Mouse (Mus musculus) MEL (cell line): ENCODE data around the gene Majin. TPM values are rescaled to one million over a fixed set of nuclear protein-coding genes. Genes with fewer than 3 reads are reported as not detected.

ENCODE experiments used
- DNase-seq: peaks from one replicate; pipeline ENCODE4 v3.0.0; 2011; ENCODE audit warnings: low read depth, low spot score
- H3K27ac ChIP-seq: 2 replicates; pipeline ENCODE4 v1.5.1; 2012; ENCODE audit warnings: low read depth, mild to moderate bottlenecking, control low read depth, low read length, moderate library complexity; ENCODE audit not compliant: control insufficient read depth
- H3K27me3 ChIP-seq, 2 experiments: fragments of 150-350 bp in 1 of 2; sonication (generic) in 1 of 2; 2 replicates each; pipeline ENCODE4 v1.6.1; 2012; ENCODE audit warnings: low read length in 2 of 2, mild to moderate bottlenecking in 2 of 2, improper control_type of control experiment in 1 of 2, moderate library complexity in 1 of 2; ENCODE audit not compliant: insufficient read depth in 2 of 2, control insufficient read depth in 1 of 2
- H3K36me3 ChIP-seq, 2 experiments: 2 replicates each; pipeline ENCODE4 v1.6.1; 2012 to 2014; ENCODE audit warnings: low read length in 2 of 2, improper control_type of control experiment in 1 of 2, inconsistent platforms in 1 of 2, mild to moderate bottlenecking in 1 of 2; ENCODE audit not compliant: insufficient read depth in 2 of 2, control insufficient read depth in 1 of 2
- H3K4me1 ChIP-seq, 2 experiments: fragments of 150-350 bp in 1 of 2; sonication (generic) in 1 of 2; 2 replicates each; pipeline ENCODE4 v1.6.1; 2012; ENCODE audit warnings: low read length in 2 of 2, improper control_type of control experiment in 1 of 2, mild to moderate bottlenecking in 1 of 2; ENCODE audit not compliant: insufficient read depth in 2 of 2, control insufficient read depth in 1 of 2
- H3K4me3 ChIP-seq, 2 experiments: fragments of 150-350 bp in 1 of 2; sonication (generic) in 1 of 2; 2 replicates each; pipeline ENCODE4 v1.5.1; 2012; ENCODE audit warnings: low read depth in 2 of 2, low read length in 2 of 2, mild to moderate bottlenecking in 2 of 2, moderate library complexity in 2 of 2, control low read depth in 1 of 2, improper control_type of control experiment in 1 of 2; ENCODE audit not compliant: control insufficient read depth in 1 of 2, insufficient read depth in 1 of 2
- H3K79me2 ChIP-seq: 2 replicates; pipeline ENCODE4 v1.6.1; 2012; ENCODE audit warnings: mild to moderate bottlenecking, low read length, moderate library complexity; ENCODE audit not compliant: control insufficient read depth, poor library complexity, insufficient read depth
- H3K9ac ChIP-seq: 2 replicates; pipeline ENCODE4 v1.6.1; 2012; ENCODE audit warnings: low read depth, mild to moderate bottlenecking, control low read depth, low read length, moderate library complexity; ENCODE audit not compliant: control insufficient read depth, poor library complexity, severe bottlenecking
- H3K9me3 ChIP-seq: fragments of 150-350 bp; sonication (generic); replicated peaks from 2 replicates; pipeline ENCODE4 v1.6.1; 2012; ENCODE audit warnings: mild to moderate bottlenecking, low read length, improper control_type of control experiment, moderate library complexity; ENCODE audit not compliant: insufficient read depth
- CTCF ChIP-seq, 3 experiments: IDR thresholded peaks in 2 of 3; conservative IDR thresholded peaks in 1 of 3; 2 replicates each; pipeline ENCODE4 v1.5.1; 2011 to 2012; ENCODE audit warnings: low read length in 3 of 3, low read depth in 2 of 3, mild to moderate bottlenecking in 2 of 3, improper control_type of control experiment in 1 of 3, inconsistent platforms in 1 of 3, mixed read lengths in 1 of 3, moderate library complexity in 1 of 3; ENCODE audit not compliant: control insufficient read depth in 1 of 3, insufficient read depth in 1 of 3, poor library complexity in 1 of 3, severe bottlenecking in 1 of 3
- ELF1 ChIP-seq: IDR thresholded peaks from 2 replicates; pipeline ENCODE4 v1.6.1; 2014; ENCODE audit warnings: low read depth, mild to moderate bottlenecking, inconsistent platforms, low read length, improper control_type of control experiment, moderate library complexity
- EP300 ChIP-seq, 2 experiments: IDR thresholded peaks; 2 replicates each; pipeline ENCODE4 v1.6.1; 2011; ENCODE audit warnings: improper control_type of control experiment in 2 of 2, low read length in 2 of 2, low read depth in 1 of 2, mild to moderate bottlenecking in 1 of 2
- ETS1 ChIP-seq: IDR thresholded peaks from 2 replicates; pipeline ENCODE4 v1.6.1; 2012; ENCODE audit warnings: low read depth, mild to moderate bottlenecking, inconsistent platforms, low read length, improper control_type of control experiment, moderate library complexity
- GABPA ChIP-seq: IDR thresholded peaks from 2 replicates; pipeline ENCODE4 v1.6.1; 2012; ENCODE audit warnings: low read depth, mild to moderate bottlenecking, inconsistent platforms, low read length, improper control_type of control experiment, moderate library complexity
- HCFC1 ChIP-seq: IDR thresholded peaks from 2 replicates; pipeline ENCODE4 v1.6.1; 2012; ENCODE audit warnings: low read depth, mild to moderate bottlenecking, inconsistent platforms, low read length, improper control_type of control experiment, moderate library complexity
- KAT2A ChIP-seq: conservative IDR thresholded peaks from 2 replicates; pipeline ENCODE4 v1.6.1; 2012; ENCODE audit warnings: low read depth, low read length, improper control_type of control experiment, inconsistent platforms
- MAFK ChIP-seq: IDR thresholded peaks from 2 replicates; pipeline ENCODE4 v1.6.1; 2011; ENCODE audit warnings: low read depth, mild to moderate bottlenecking, low read length, improper control_type of control experiment, borderline replicate concordance
- MAZ ChIP-seq: IDR thresholded peaks from 2 replicates; pipeline ENCODE4 v1.6.1; 2012; ENCODE audit warnings: low read depth, mild to moderate bottlenecking, inconsistent platforms, low read length, improper control_type of control experiment
- MYC ChIP-seq: IDR thresholded peaks from 2 replicates; pipeline ENCODE4 v1.6.1; 2011; ENCODE audit warnings: low read depth, mild to moderate bottlenecking, low read length, improper control_type of control experiment, moderate library complexity
- NELFE ChIP-seq: IDR thresholded peaks from 2 replicates; pipeline ENCODE4 v1.6.1; 2011; ENCODE audit warnings: low read depth, low read length, improper control_type of control experiment
- POLR2A ChIP-seq, 2 experiments: IDR thresholded peaks; 2 replicates each; pipeline ENCODE4 v1.6.1; 2011 to 2012; ENCODE audit warnings: low read length in 2 of 2, mild to moderate bottlenecking in 2 of 2, control low read depth in 1 of 2, improper control_type of control experiment in 1 of 2, low read depth in 1 of 2, moderate library complexity in 1 of 2; ENCODE audit not compliant: control insufficient read depth in 1 of 2, insufficient read depth in 1 of 2, poor library complexity in 1 of 2
- POLR2AphosphoS5 ChIP-seq: IDR thresholded peaks from 2 replicates; pipeline ENCODE4 v1.6.1; 2012; ENCODE audit warnings: low read depth, borderline replicate concordance, mild to moderate bottlenecking, inconsistent platforms, low read length, moderate library complexity, mixed read lengths
- RCOR1 ChIP-seq: IDR thresholded peaks from 2 replicates; pipeline ENCODE4 v1.6.1; 2012; ENCODE audit warnings: low read depth, mild to moderate bottlenecking, inconsistent platforms, low read length, improper control_type of control experiment
- SIN3A ChIP-seq: IDR thresholded peaks from 2 replicates; pipeline ENCODE4 v1.6.1; 2012; ENCODE audit warnings: low read length, improper control_type of control experiment, inconsistent platforms
- TAL1 ChIP-seq: IDR thresholded peaks from 2 replicates; pipeline ENCODE4 v1.6.1; 2012; ENCODE audit warnings: mild to moderate bottlenecking, inconsistent platforms, low read length, moderate library complexity, mixed read lengths
- TCF12 ChIP-seq: IDR thresholded peaks from 2 replicates; pipeline ENCODE4 v1.6.1; 2014; ENCODE audit warnings: low read depth, mild to moderate bottlenecking, inconsistent platforms, low read length, improper control_type of control experiment, moderate library complexity
- UBTF ChIP-seq: IDR thresholded peaks from 2 replicates; pipeline ENCODE4 v1.6.1; 2012; ENCODE audit warnings: low read depth, mild to moderate bottlenecking, inconsistent platforms, low read length, improper control_type of control experiment, moderate library complexity, borderline replicate concordance; ENCODE audit not compliant: insufficient read depth
- USF2 ChIP-seq, 2 experiments: IDR thresholded peaks; 2 replicates each; pipeline ENCODE4 v1.6.1; 2011 to 2012; ENCODE audit warnings: improper control_type of control experiment in 2 of 2, low read length in 2 of 2, borderline replicate concordance in 1 of 2, inconsistent platforms in 1 of 2, low read depth in 1 of 2, mild to moderate bottlenecking in 1 of 2; ENCODE audit not compliant: insufficient read depth in 1 of 2
- ZMIZ1 ChIP-seq: IDR thresholded peaks from 2 replicates; pipeline ENCODE4 v1.6.1; 2012; ENCODE audit warnings: low read depth, mild to moderate bottlenecking, inconsistent platforms, low read length, improper control_type of control experiment, moderate library complexity
- ZNF384 ChIP-seq: IDR thresholded peaks from 2 replicates; pipeline ENCODE4 v1.6.1; 2012; ENCODE audit warnings: low read depth, mild to moderate bottlenecking, inconsistent platforms, low read length, improper control_type of control experiment
- polyA plus RNA-seq, 2 experiments: library from polyadenylated mRNA; stranded (reverse) in 1 of 2; unstranded in 1 of 2; fragments of >175 nt in 1 of 2; fragments of >200 nt in 1 of 2; gene quantifications; 2 replicates each; pipeline versions ENCODE4 v1.2.1 to v1.2.4; 2012; ENCODE audit warnings: low replicate concordance in 2 of 2, low read depth in 1 of 2; ENCODE audit not compliant: insufficient read length in 2 of 2, insufficient read depth in 1 of 2, missing spikeins in 1 of 2
- total RNA-seq: library from RNA; depleted of rRNA; stranded (reverse); fragments of 300-350 nt; gene quantifications from 2 replicates; pipeline ENCODE4 v1.2.3, GENCODE M21; 2012

Majin gene
- total and polyA plus RNA-seq, 3 experiments = not detected

GRCm38 (mm10) chr19:6234337-6235083, 50.3 kb downstream of the Majin start:
- TF ChIP-seq EP300 (IDR thresholded peaks at IDR 0.05; ENCODE audit: low read depth in 1 of 2, low read length in 2 of 2) (peak in 1 of 2 experiments; percentile 33; a peak in 1 of 4 replicates), TAL1 (peak; percentile 53), GABPA (no peak), TCF12 (0 out of 2 replicates have a peak, but pooled peaks have one; percentile 11), ETS1 (peak; percentile 29; the same call in 1 of the 2 replicates)
- peak overlapping the region in 1 of 2 experiments; percentile 80; a peak in 2 of 4 replicates for H3K4me3 ChIP-seq
- H3K4me1 ChIP-seq = peaks cover 2 to 32% of the 10 kb centered on the region in 2 experiments; a peak in 3 of 4 replicates
- H3K79me2 ChIP-seq = peaks cover 5% of the 10 kb centered on the region; the same call in 1 of the 2 replicates
- peaks cover 0 to 27% of the 10 kb centered on the region in 2 experiments; a peak in 2 of 4 replicates for H3K36me3 ChIP-seq
- no peaks in the 10 kb centered on the region for H3K27me3 ChIP-seq
- no peak overlapping the region for H3K27ac ChIP-seq
- peak overlapping the region; percentile 73 for H3K9ac ChIP-seq
- no peaks in the 10 kb centered on the region for H3K9me3 ChIP-seq
- peak; percentile 37 for DNase-seq

GRCm38 (mm10) chr19:6235084-6236052, 51.2 kb downstream of the Majin start, which contains the start of gene Ppp2r5b:
Ppp2r5b (minus strand) TSS chr19:6235872.
- TF ChIP-seq UBTF (0 out of 2 replicates have a peak, but pooled peaks have one; percentile 55), CTCF (IDR thresholded peaks at IDR 0.05 in 2 of 3, conservative IDR thresholded peaks at IDR 0.05 in 1 of 3; ENCODE audit: control insufficient read depth in 1 of 3, insufficient read depth in 1 of 3, low read depth in 2 of 3, low read length in 3 of 3, poor library complexity in 1 of 3, severe bottlenecking in 1 of 3) (peak in 2 of 3 experiments; percentile 53 to 85; a peak in 5 of 6 replicates), GABPA (no peak), POLR2AphosphoS5 (no peak), HCFC1 (peak; percentile 85), POLR2A (IDR thresholded peaks at IDR 0.05; ENCODE audit: control insufficient read depth in 1 of 2, insufficient read depth in 1 of 2, low read depth in 1 of 2, low read length in 2 of 2, poor library complexity in 1 of 2) (peak; percentile 39 to 63; a peak in 2 of 4 replicates), ZNF384 (no peak), MAZ (peak; percentile 98), SIN3A (peak; percentile 87), EP300 (IDR thresholded peaks at IDR 0.05; ENCODE audit: low read depth in 1 of 2, low read length in 2 of 2) (no peak), MYC (no peak), ELF1 (peak; percentile 77), NELFE (peak; percentile 26; the same call in 1 of the 2 replicates), ETS1 (peak; percentile 74), KAT2A (no peak; the same call in 1 of the 2 replicates), MAFK (no peak), TCF12 (0 out of 2 replicates have a peak, but pooled peaks have one; percentile 30), TAL1 (no peak), USF2 (IDR thresholded peaks at IDR 0.05; ENCODE audit: borderline replicate concordance in 1 of 2, insufficient read depth in 1 of 2, low read depth in 1 of 2, low read length in 2 of 2) (no peak), RCOR1 (no peak), ZMIZ1 (no peak)
- TF ChIP-seq, all 39 proteins: peak for 10
- Histone ChIP-seq H3K9ac (peak within 1 kb of the TSS; percentile 86), H3K4me3 (peak within 1 kb of the TSS; percentile 54 to 85), H3K27me3 (no peaks in the 10 kb centered on the region), H3K4me1 (peaks cover 6 to 40% of the 10 kb centered on the region in 2 experiments), H3K9me3 (no peaks in the 10 kb centered on the region), H3K79me2 (peaks cover 5% of the 10 kb centered on the region; the same call in 1 of the 2 replicates), H3K36me3 (peaks cover 0 to 35% of the 10 kb centered on the region in 2 experiments; a peak in 2 of 4 replicates), H3K27ac (peak within 1 kb of the TSS; percentile 94)
- peak; percentile 95 for DNase-seq
